Mouse (Mus musculus): ENCODE measurements around the gene Dbnl.

GRCm38 (mm10) chr11:5797928-5798327 is 9.6 kb downstream of the Dbnl start:
- no peak for TF ChIP-seq MEF2A (IDR thresholded peaks at IDR 0.05; ENCODE audit: borderline replicate concordance, low read depth, low read length)
- TF ChIP-seq CTCF (conservative IDR thresholded peaks at IDR 0.05 in 1 of 2, IDR thresholded peaks at IDR 0.05 in 1 of 2; ENCODE audit: low read depth in 2 of 2, low read length in 2 of 2): no peak
- TF ChIP-seq CHD1 (IDR thresholded peaks at IDR 0.05; ENCODE audit: low read depth, low read length): no peak
- TF ChIP-seq USF2 (conservative IDR thresholded peaks at IDR 0.05; ENCODE audit: low read depth, low read length): no peak
- TF ChIP-seq RCOR1 (conservative IDR thresholded peaks at IDR 0.05; ENCODE audit: low read depth, low read length): no peak
- TF ChIP-seq MAFK (IDR thresholded peaks at IDR 0.05; ENCODE audit: insufficient replicate concordance, low read length): no peak
- no peak for TF ChIP-seq EP300 (IDR thresholded peaks at IDR 0.05; ENCODE audit: low read length)
- no peak for TF ChIP-seq CHD2 (IDR thresholded peaks at IDR 0.05; ENCODE audit: low read length)

All from CH12.LX (cell line).